ENCODE assay signal across 8 mouse cellular contexts in genomic region chr8:70354004-70354403, GRCm38 (mm10). TPM values are rescaled to one million over a fixed set of nuclear protein-coding genes. Genes with fewer than 3 reads are reported as not detected.
DNase-seq lines count a peak whose midpoint lies in the region; ATAC-seq and TF ChIP-seq lines count a peak whose summit lies in the region.

No protein-coding gene starts in this region.

- ATAC-seq in erythroblast, adult 5-6 weeks (replicated peaks; ENCODE audit: low FRiP score, poor library complexity, severe bottlenecking), result no peak
- no peak for ATAC-seq in liver, embryonic 14.5 days (ENCODE audit: insufficient read depth)

- peak overlapping the region; percentile 61 for H3K27ac ChIP-seq in thymus, adult 2 months (ENCODE audit: control insufficient read depth, insufficient read depth, low read length)
- H3K27ac ChIP-seq in liver, embryonic 14.5 days, result peak overlapping the region; percentile 93

- TF ChIP-seq POLR2A in thymus, adult 2 months (IDR thresholded peaks at IDR 0.05; ENCODE audit: control insufficient read depth, extremely low read depth, insufficient read depth, low read length, poor library complexity), result no peak

- no peak for TF ChIP-seq EP300 in liver, embryonic 14.5 days (IDR thresholded peaks at IDR 0.05; ENCODE audit: low read depth)

- WGBS in thymus, adult 2 months, result 14% methylated on average over 4 of the region's 4 CpGs
- 40% methylated on average over 4 of the region's 4 CpGs for WGBS in liver, embryonic 14.5 days (ENCODE audit: insufficient replicate concordance)

- DNase-seq in thymus, adult 2 months, result no peak
- no peak for DNase-seq in thymus, adult 18-20 months
- no peak for DNase-seq in liver, embryonic 14.5 days (ENCODE audit: low read depth in 3 of 3, low spot score in 3 of 3)
- no peak for DNase-seq in adrenal gland, adult 8-10 months
- DNase-seq in layer of hippocampus, adult 11-12 months (ENCODE audit: low spot score), result no peak
- no peak for DNase-seq in cerebellum, adult 11 months

- no peak for TF ChIP-seq CTCF in thymus, adult 2 months (IDR thresholded peaks at IDR 0.05; ENCODE audit: borderline replicate concordance, control insufficient read depth, extremely low read depth, insufficient read depth, low read length, poor library complexity)
- TF ChIP-seq CTCF in liver, embryonic 14.5 days (IDR thresholded peaks at IDR 0.05; ENCODE audit: low read depth), result no peak

- H3K4me2 ChIP-seq in liver, embryonic 14.5 days (ENCODE audit: low read depth), result peak overlapping the region; percentile 78

- H3K36me3 ChIP-seq in erythroblast, embryonic 14.5 days (ENCODE audit: control insufficient read depth), result peaks cover 32% of the 10 kb centered on the region
- no peaks in the 10 kb centered on the region for H3K36me3 ChIP-seq in thymus, adult 2 months (ENCODE audit: control insufficient read depth, insufficient read depth, low read length)
- H3K36me3 ChIP-seq in liver, embryonic 14.5 days (replicated peaks; ENCODE audit: control insufficient read depth, insufficient read depth, low read depth), result peaks cover 18% of the 10 kb centered on the region

- H3K9me3 ChIP-seq in erythroblast, embryonic 14.5 days (ENCODE audit: control insufficient read depth, low read length), result peaks cover 2% of the 10 kb centered on the region; the same call in 1 of the 2 replicates
- no peaks in the 10 kb centered on the region for H3K9me3 ChIP-seq in liver, embryonic 14.5 days (ENCODE audit: control insufficient read depth, low read length)

- peaks cover 86% of the 10 kb centered on the region for H3K4me1 ChIP-seq in erythroblast, embryonic 14.5 days (ENCODE audit: control insufficient read depth)
- H3K4me1 ChIP-seq in thymus, adult 2 months (replicated peaks; ENCODE audit: control insufficient read depth, insufficient read depth, low read length), result peaks cover 31% of the 10 kb centered on the region
- H3K4me1 ChIP-seq in liver, embryonic 14.5 days (replicated peaks; ENCODE audit: control insufficient read depth in 2 of 2, insufficient read depth in 2 of 2, low read length in 1 of 2), result peaks cover 59 to 63% of the 10 kb centered on the region in 2 experiments

- peak overlapping the region; percentile 68 for H3K9ac ChIP-seq in liver, embryonic 14.5 days (replicated peaks)

- H3K27me3 ChIP-seq in erythroblast, embryonic 14.5 days (ENCODE audit: control insufficient read depth), result no peaks in the 10 kb centered on the region
- no peaks in the 10 kb centered on the region for H3K27me3 ChIP-seq in thymus, adult 2 months (ENCODE audit: control insufficient read depth, insufficient read depth, low read length)
- no peaks in the 10 kb centered on the region for H3K27me3 ChIP-seq in liver, embryonic 14.5 days (ENCODE audit: control insufficient read depth, insufficient read depth, low read length)

- peak overlapping the region; percentile 89 for H3K4me3 ChIP-seq in erythroblast, embryonic 14.5 days (replicated peaks)
- peak overlapping the region; percentile 47 for H3K4me3 ChIP-seq in thymus, adult 2 months (ENCODE audit: control insufficient read depth, insufficient read depth, low read length)
- peak overlapping the region; percentile 48 to 98 for H3K4me3 ChIP-seq in liver, embryonic 14.5 days (ENCODE audit: insufficient read depth in 1 of 2, low read depth in 2 of 2, low read length in 2 of 2)

RNA-seq across cellular contexts. Expression of gene Upf1, which starts 0.9 kb away (rescaled TPM):
- 18.7 and 18.9 TPM in 2 replicates for polyA plus RNA-seq in erythroblast, embryonic 14.5 days (2012)
- total RNA-seq in erythroblast, adult 5-6 weeks (2015; ENCODE audit: low replicate concordance), result 7.1 and 9.2 TPM in 2 replicates
- total RNA-seq in erythroblast, adult 5-6 weeks (2017; ENCODE audit: low replicate concordance), result 20.9 and 21.5 TPM in 2 replicates
- polyA plus RNA-seq in thymus, adult 2 months (2012; rRNA removed), result 76.0 and 104 TPM in 2 replicates
- polyA plus RNA-seq in liver, embryonic 14.5 days (2012; rRNA removed), result 12.3 and 14.1 TPM in 2 replicates
- 9.3 and 11.6 TPM in 2 replicates for polyA plus RNA-seq in liver, embryonic 14.5 days (2014; fragmentation: Nextera tagmentation; extraction: Ambion mirVana)
- 10 to 100 TPM; 64.2 to 82.6 (median 76.1) TPM for total RNA-seq in adrenal gland, adult 8-10 months (2022)

RNA-seq across cellular contexts. Expression of gene Comp, which starts 19.4 kb away (rescaled TPM):
- not detected in 2 replicates for polyA plus RNA-seq in erythroblast, embryonic 14.5 days (2012)
- total RNA-seq in erythroblast, adult 5-6 weeks (2015; ENCODE audit: low replicate concordance), result not detected in 2 replicates
- total RNA-seq in erythroblast, adult 5-6 weeks (2017; ENCODE audit: low replicate concordance), result 0.43 TPM in 1 of 2 replicates, not detected in the other
- 4.1 and 4.7 TPM in 2 replicates for polyA plus RNA-seq in thymus, adult 2 months (2012; rRNA removed)
- polyA plus RNA-seq in liver, embryonic 14.5 days (2012; rRNA removed), result 0.39 and 0.47 TPM in 2 replicates
- 0.29 and 0.85 TPM in 2 replicates for polyA plus RNA-seq in liver, embryonic 14.5 days (2014; fragmentation: Nextera tagmentation; extraction: Ambion mirVana)
- under 1 TPM in 3 of 4 experiments, not detected in 1; 0.17 to 0.61 (median 0.27) TPM for total RNA-seq in adrenal gland, adult 8-10 months (2022)

RNA-seq across cellular contexts. Expression of gene Gdf1, which starts 24.4 kb away (rescaled TPM):
- polyA plus RNA-seq in erythroblast, embryonic 14.5 days (2012), result 0.10 and 0.13 TPM in 2 replicates
- not detected in 2 replicates for total RNA-seq in erythroblast, adult 5-6 weeks (2015; ENCODE audit: low replicate concordance)
- total RNA-seq in erythroblast, adult 5-6 weeks (2017; ENCODE audit: low replicate concordance), result not detected in 2 replicates
- polyA plus RNA-seq in thymus, adult 2 months (2012; rRNA removed), result 0.13 and 0.23 TPM in 2 replicates
- polyA plus RNA-seq in liver, embryonic 14.5 days (2012; rRNA removed), result 0.16 and 0.22 TPM in 2 replicates
- polyA plus RNA-seq in liver, embryonic 14.5 days (2014; fragmentation: Nextera tagmentation; extraction: Ambion mirVana), result not detected in 2 replicates
- total RNA-seq in adrenal gland, adult 8-10 months (2022), result 1 to 10 TPM in 2 of 4 experiments, under 1 TPM in 2; 0.70 to 1.6 (median 1.1) TPM

RNA-seq across cellular contexts. Expression of gene Cers1, which starts 38.4 kb away (rescaled TPM):
- 0.06 TPM in 1 of 2 replicates, not detected in the other for polyA plus RNA-seq in erythroblast, embryonic 14.5 days (2012)
- total RNA-seq in erythroblast, adult 5-6 weeks (2015; ENCODE audit: low replicate concordance), result not detected in 2 replicates
- total RNA-seq in erythroblast, adult 5-6 weeks (2017; ENCODE audit: low replicate concordance), result 0.43 TPM in 1 of 2 replicates, not detected in the other
- polyA plus RNA-seq in thymus, adult 2 months (2012; rRNA removed), result 0.13 and 0.61 TPM in 2 replicates
- 0.09 and 0.14 TPM in 2 replicates for polyA plus RNA-seq in liver, embryonic 14.5 days (2012; rRNA removed)
- polyA plus RNA-seq in liver, embryonic 14.5 days (2014; fragmentation: Nextera tagmentation; extraction: Ambion mirVana), result not detected in 2 replicates
- 1 to 10 TPM; 2.8 to 5.3 (median 4.1) TPM for total RNA-seq in adrenal gland, adult 8-10 months (2022)

RNA-seq across cellular contexts. Expression of gene Cope, which starts 51.7 kb away (rescaled TPM):
- 32.6 and 34.2 TPM in 2 replicates for polyA plus RNA-seq in erythroblast, embryonic 14.5 days (2012)
- 52.7 and 89.2 TPM in 2 replicates for total RNA-seq in erythroblast, adult 5-6 weeks (2015; ENCODE audit: low replicate concordance)
- total RNA-seq in erythroblast, adult 5-6 weeks (2017; ENCODE audit: low replicate concordance), result 36.9 and 53.7 TPM in 2 replicates
- polyA plus RNA-seq in thymus, adult 2 months (2012; rRNA removed), result 397 and 454 TPM in 2 replicates
- 138 and 180 TPM in 2 replicates for polyA plus RNA-seq in liver, embryonic 14.5 days (2012; rRNA removed)
- 164 and 171 TPM in 2 replicates for polyA plus RNA-seq in liver, embryonic 14.5 days (2014; fragmentation: Nextera tagmentation; extraction: Ambion mirVana)
- total RNA-seq in adrenal gland, adult 8-10 months (2022), result 100 to 1,000 TPM; 190 to 236 (median 226) TPM
